Mouse (Mus musculus) erythroid progenitor cell, adult 5-6 weeks (primary cell): ENCODE measurements around the gene Cib1. TPM values are rescaled to one million over a fixed set of nuclear protein-coding genes. Genes with fewer than 3 reads are reported as not detected.
A peak's percentile ranks its signal among the peaks of the same experiment; 100 is the strongest.

Source experiments
- ATAC-seq: replicated peaks from 2 replicates; pipeline ENCODE4 v1.8.0; 2016; ENCODE audit warnings: moderate number of reproducible peaks, mild to moderate bottlenecking, moderate TSS enrichment, inconsistent platforms; ENCODE audit not compliant: poor library complexity, low FRiP score, severe bottlenecking
- total RNA-seq, 2 experiments: library from RNA; stranded (forward) in 1 of 2; stranded (reverse) in 1 of 2; fragments of 150-400 nt in 1 of 2; fragments of 186-747, 209-891 nt in 1 of 2; gene quantifications; 2 replicates each; pipeline versions ENCODE4 v1.2.3 to v1.2.4; 2015 to 2017; ENCODE audit warnings: low replicate concordance in 2 of 2

The Cib1 gene
- total RNA-seq, 2 experiments from 2014 or later, result 70.4 to 73.8 TPM

GRCm38 (mm10) chr7:80188579-80189125 lies 44.0 kb downstream of the Cib1 start:
- no peak for ATAC-seq

- ATAC-seq, result no peak
These were observed 45.1 kb downstream of the Cib1 start for GRCm38 (mm10) chr7:80187501-80187900.

- ATAC-seq, result peak; percentile 67
These were observed 45.9 kb downstream of the Cib1 start, which contains the start of gene Sema4b for GRCm38 (mm10) chr7:80186531-80187296. Gene Sema4b (plus strand): TSS chr7:80186841.

GRCm38 (mm10) chr7:80186021-80186420 lies 46.6 kb downstream of the Cib1 start:
- peak; percentile 81 for ATAC-seq

GRCm38 (mm10) chr7:80184968-80185367 lies 47.6 kb downstream of the Cib1 start:
- peak; percentile 53 for ATAC-seq

- ATAC-seq, result no peak
These were observed 48.1 kb downstream of the Cib1 start for GRCm38 (mm10) chr7:80184551-80184950.

GRCm38 (mm10) chr7:80183969-80184368 lies 48.6 kb downstream of the Cib1 start:
- ATAC-seq, result no peak

- no peak for ATAC-seq
These were observed 49.1 kb downstream of the Cib1 start for GRCm38 (mm10) chr7:80183466-80183865.

GRCm38 (mm10) chr7:80182139-80182538 lies 50.5 kb downstream of the Cib1 start:
- ATAC-seq, result no peak

GRCm38 (mm10) chr7:80181078-80181477 lies 51.5 kb downstream of the Cib1 start:
- peak; percentile 45 for ATAC-seq

- no peak for ATAC-seq
These were observed 52.4 kb downstream of the Cib1 start for GRCm38 (mm10) chr7:80180202-80180601.

GRCm38 (mm10) chr7:80179790-80180189 lies 52.8 kb downstream of the Cib1 start:
- no peak for ATAC-seq

GRCm38 (mm10) chr7:80179327-80179726 lies 53.3 kb downstream of the Cib1 start:
- ATAC-seq, result no peak

- ATAC-seq, result no peak
These were observed 54.4 kb downstream of the Cib1 start for GRCm38 (mm10) chr7:80178037-80178729.

- ATAC-seq, result no peak
These were observed 55.2 kb downstream of the Cib1 start for GRCm38 (mm10) chr7:80177438-80177837.

Other genes starting within 250 kb of the Cib1 start
- 5.4 and 10.9 TPM in 2 replicates for gene Zfp710, start 208.0 kb downstream of the Cib1 start, total RNA-seq (2015; ENCODE audit: low replicate concordance)
- 2.4 and 3.6 TPM in 2 replicates for gene Zfp710, start 208.0 kb downstream of the Cib1 start, total RNA-seq (2017; ENCODE audit: low replicate concordance)
- 11.7 and 45.8 TPM in 2 replicates for gene Idh2, start 117.4 kb downstream of the Cib1 start, total RNA-seq (2015; ENCODE audit: low replicate concordance)
- 14.7 and 16.7 TPM in 2 replicates for gene Idh2, start 117.4 kb downstream of the Cib1 start, total RNA-seq (2017; ENCODE audit: low replicate concordance)
- 106 and 122 TPM in 2 replicates for gene Sema4b, start 46.0 kb downstream of the Cib1 start, total RNA-seq (2015; ENCODE audit: low replicate concordance)
- 105 and 126 TPM in 2 replicates for gene Sema4b, start 46.0 kb downstream of the Cib1 start, total RNA-seq (2017; ENCODE audit: low replicate concordance)
- 1.3 and 5.4 TPM in 2 replicates for gene Gdpgp1, start 52 bp upstream of the Cib1 start, total RNA-seq (2015; ENCODE audit: low replicate concordance)
- 0.08 and 0.64 TPM in 2 replicates for gene Gdpgp1, start 52 bp upstream of the Cib1 start, total RNA-seq (2017; ENCODE audit: low replicate concordance)
- gene Ttll13, start 13.6 kb upstream of the Cib1 start, total RNA-seq (2015; ENCODE audit: low replicate concordance), result 2.9 TPM in 1 of 2 replicates, not detected in the other
- gene Ttll13, start 13.6 kb upstream of the Cib1 start, total RNA-seq (2017; ENCODE audit: low replicate concordance), result not detected in 2 replicates
- 28.8 and 31.9 TPM in 2 replicates for gene Ngrn, start 28.4 kb upstream of the Cib1 start, total RNA-seq (2015; ENCODE audit: low replicate concordance)
- 10.1 and 18.8 TPM in 2 replicates for gene Ngrn, start 28.4 kb upstream of the Cib1 start, total RNA-seq (2017; ENCODE audit: low replicate concordance)
- 23.4 and 28.5 TPM in 2 replicates for gene Vps33b, start 36.8 kb upstream of the Cib1 start, total RNA-seq (2015; ENCODE audit: low replicate concordance)
- gene Vps33b, start 36.8 kb upstream of the Cib1 start, total RNA-seq (2017; ENCODE audit: low replicate concordance), result 4.9 and 27.5 TPM in 2 replicates
- 893 and 1,097 TPM in 2 replicates for gene Prc1, start 61.6 kb upstream of the Cib1 start, total RNA-seq (2015; ENCODE audit: low replicate concordance)
- 1,788 and 2,160 TPM in 2 replicates for gene Prc1, start 61.6 kb upstream of the Cib1 start, total RNA-seq (2017; ENCODE audit: low replicate concordance)
- 3.8 and 12.6 TPM in 2 replicates for gene Rccd1, start 91.6 kb upstream of the Cib1 start, total RNA-seq (2015; ENCODE audit: low replicate concordance)
- 1.1 and 6.3 TPM in 2 replicates for gene Rccd1, start 91.6 kb upstream of the Cib1 start, total RNA-seq (2017; ENCODE audit: low replicate concordance)
- 1.4 and 2.5 TPM in 2 replicates for gene Unc45a, start 108.2 kb upstream of the Cib1 start, total RNA-seq (2015; ENCODE audit: low replicate concordance)
- 2.2 and 14.5 TPM in 2 replicates for gene Unc45a, start 108.2 kb upstream of the Cib1 start, total RNA-seq (2017; ENCODE audit: low replicate concordance)
- 1.3 and 24.9 TPM in 2 replicates for gene Hddc3, start 110.3 kb upstream of the Cib1 start, total RNA-seq (2015; ENCODE audit: low replicate concordance)
- gene Hddc3, start 110.3 kb upstream of the Cib1 start, total RNA-seq (2017; ENCODE audit: low replicate concordance), result 4.4 TPM in 1 of 2 replicates, not detected in the other
- 6.5 and 13.0 TPM in 2 replicates for gene Man2a2, start 138.6 kb upstream of the Cib1 start, total RNA-seq (2015; ENCODE audit: low replicate concordance)
- gene Man2a2, start 138.6 kb upstream of the Cib1 start, total RNA-seq (2017; ENCODE audit: low replicate concordance), result 5.1 and 7.8 TPM in 2 replicates
- gene Fes, start 155.1 kb upstream of the Cib1 start, total RNA-seq (2015; ENCODE audit: low replicate concordance), result 31.0 and 53.2 TPM in 2 replicates
- gene Fes, start 155.1 kb upstream of the Cib1 start, total RNA-seq (2017; ENCODE audit: low replicate concordance), result 9.1 and 17.2 TPM in 2 replicates
- gene Furin, start 172.6 kb upstream of the Cib1 start, total RNA-seq (2015; ENCODE audit: low replicate concordance), result 22.7 and 51.1 TPM in 2 replicates
- gene Furin, start 172.6 kb upstream of the Cib1 start, total RNA-seq (2017; ENCODE audit: low replicate concordance), result 24.6 and 28.2 TPM in 2 replicates